Mouse (Mus musculus) heart, embryonic 14.5 days (tissue): ENCODE measurements around the gene Coro1c. TPM values are rescaled to one million over a fixed set of nuclear protein-coding genes. Genes with fewer than 3 reads are reported as not detected.

ENCODE experiments used
- ATAC-seq: fragments of 200-750 bp; cut with Nextera tagmentation; 2 replicates; pipeline ENCODE4 v1.8.0; 2017; ENCODE audit warnings: low read depth, moderate TSS enrichment; ENCODE audit not compliant: insufficient number of reproducible peaks, insufficient read depth, low FRiP score
- H3K27ac ChIP-seq, 2 experiments: fragments of 200-500 bp in 1 of 2; fragments of 300-500 bp in 1 of 2; sonication (generic) in 1 of 2; replicated peaks in 1 of 2; 2 replicates each; pipeline ENCODE4 v1.5.1; 2012 to 2014; ENCODE audit warnings: low read depth in 2 of 2, low read length in 2 of 2, control low read depth in 1 of 2, mild to moderate bottlenecking in 1 of 2, mixed read lengths in 1 of 2; ENCODE audit not compliant: control insufficient read depth in 1 of 2, insufficient read depth in 1 of 2
- H3K27me3 ChIP-seq: fragments of 300-500 bp; sonication (generic); 2 replicates; pipeline ENCODE4 v1.6.1; 2014; ENCODE audit warnings: mild to moderate bottlenecking, low read length, control low read depth; ENCODE audit not compliant: control insufficient read depth, insufficient read depth
- H3K36me3 ChIP-seq: fragments of 300-500 bp; sonication (generic); 2 replicates; pipeline ENCODE4 v1.6.1; 2014; ENCODE audit warnings: mild to moderate bottlenecking, control low read depth, low read length, mixed read lengths; ENCODE audit not compliant: control insufficient read depth, insufficient read depth
- H3K4me1 ChIP-seq, 2 experiments: fragments of 200-500 bp in 1 of 2; fragments of 300-500 bp in 1 of 2; sonication (generic) in 1 of 2; 2 replicates each; pipeline ENCODE4 v1.6.1; 2012 to 2014; ENCODE audit warnings: low read length in 2 of 2, control low read depth in 1 of 2, mixed read lengths in 1 of 2; ENCODE audit not compliant: control insufficient read depth in 2 of 2, insufficient read depth in 2 of 2
- H3K4me2 ChIP-seq: fragments of 300-500 bp; sonication (generic); 2 replicates; pipeline ENCODE4 v1.6.1; 2014; ENCODE audit warnings: mild to moderate bottlenecking, low read length
- H3K4me3 ChIP-seq, 2 experiments: fragments of 200-500 bp in 1 of 2; fragments of 300-500 bp in 1 of 2; sonication (generic) in 1 of 2; 2 replicates each; pipeline ENCODE4 v1.5.1; 2012 to 2014; ENCODE audit warnings: low read length in 2 of 2, mild to moderate bottlenecking in 2 of 2, control low read depth in 1 of 2, low read depth in 1 of 2, moderate library complexity in 1 of 2; ENCODE audit not compliant: control insufficient read depth in 1 of 2, insufficient read depth in 1 of 2
- H3K9ac ChIP-seq: fragments of 300-500 bp; sonication (generic); 2 replicates; pipeline ENCODE4 v1.6.1; 2014; ENCODE audit warnings: mild to moderate bottlenecking, low read length
- H3K9me3 ChIP-seq: fragments of 300-500 bp; sonication (generic); 2 replicates; pipeline ENCODE4 v1.6.1; 2016; ENCODE audit warnings: low read length, control low read depth; ENCODE audit not compliant: control insufficient read depth
- WGBS: fragments of 180-500 bp; shearing (Covaris S2); extraction: QIAGEN DNeasy Blood & Tissue Kit; methylation state at CpG from one replicate; pipeline ENCODE4 v1.1.7; 2014; 5-methylcytosine and 5-hydroxymethylcytosine counted together
- polyA plus RNA-seq: library from polyadenylated mRNA; unstranded; fragments of >200 nt; fragmentation: Nextera tagmentation; extraction: Ambion mirVana; gene quantifications from 2 replicates; pipeline ENCODE4 v1.2.1, GENCODE M21; 2014

The Coro1c gene
- polyA plus RNA-seq, 1 experiment from 2014 or later = 84.9 TPM

GRCm38 (mm10) chr5:113863994-113864393 lies 44.6 kb downstream of the Coro1c start:
- Histone ChIP-seq H3K27ac (no peak overlapping the region), H3K4me3 (no peak overlapping the region), H3K4me1 (peaks cover 18 to 25% of the 10 kb centered on the region in 2 experiments), H3K9ac (no peak overlapping the region), H3K27me3 (no peaks in the 10 kb centered on the region), H3K4me2 (no peak overlapping the region), H3K9me3 (no peaks in the 10 kb centered on the region), H3K36me3 (peaks cover 38% of the 10 kb centered on the region)
- 94% methylated on average over 12 of the region's 12 CpGs for WGBS
- ATAC-seq = no peak

GRCm38 (mm10) chr5:113862418-113862817 lies 46.1 kb downstream of the Coro1c start:
- peaks cover 20 to 28% of the 10 kb centered on the region in 2 experiments for H3K4me1 ChIP-seq
- no peak for ATAC-seq
- H3K4me3 ChIP-seq = no peak overlapping the region
- H3K27me3 ChIP-seq = no peaks in the 10 kb centered on the region
- H3K36me3 ChIP-seq = peaks cover 42% of the 10 kb centered on the region
- no peaks in the 10 kb centered on the region for H3K9me3 ChIP-seq
- H3K9ac ChIP-seq = no peak overlapping the region
- H3K4me2 ChIP-seq = no peak overlapping the region
- H3K27ac ChIP-seq = no peak overlapping the region
- WGBS = 94% methylated on average over 4 of the region's 4 CpGs

GRCm38 (mm10) chr5:113861294-113861693 lies 47.3 kb downstream of the Coro1c start:
- Histone ChIP-seq H3K36me3 (peaks cover 52% of the 10 kb centered on the region), H3K4me1 (peaks cover 28 to 36% of the 10 kb centered on the region in 2 experiments), H3K27ac (no peak overlapping the region), H3K4me2 (no peak overlapping the region), H3K9me3 (no peaks in the 10 kb centered on the region), H3K9ac (no peak overlapping the region), H3K27me3 (no peaks in the 10 kb centered on the region), H3K4me3 (no peak overlapping the region)
- WGBS = 95% methylated on average over 8 of the region's 8 CpGs
- ATAC-seq = no peak

DNA sequence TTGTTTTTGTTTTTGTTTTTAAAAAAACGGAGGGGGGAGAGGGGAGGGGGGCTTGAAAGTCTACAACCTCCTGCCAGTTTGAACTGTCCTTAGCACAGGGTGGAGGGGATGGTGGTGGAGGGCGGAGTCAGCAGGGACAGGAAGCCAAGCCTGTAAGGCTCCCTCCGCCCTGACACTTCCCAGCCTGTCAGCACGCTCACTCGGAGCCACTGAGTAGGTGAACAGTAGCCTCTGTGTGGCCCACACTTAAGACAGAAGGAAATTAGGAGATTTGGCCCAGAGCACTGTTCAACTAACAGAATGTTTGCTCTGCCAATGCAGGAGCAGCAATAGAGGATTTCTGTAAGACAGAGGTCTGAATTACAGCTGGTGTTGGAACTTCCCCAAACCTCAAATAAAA lies 49.6 kb downstream of the Coro1c start:
- H3K9me3 ChIP-seq = no peaks in the 10 kb centered on the region
- peak overlapping the region; percentile 1 for H3K9ac ChIP-seq
- peak overlapping the region; percentile 7; the same call in 1 of the 2 replicates for H3K4me2 ChIP-seq
- ATAC-seq = no peak
- peaks cover 42% of the 10 kb centered on the region for H3K36me3 ChIP-seq
- H3K27me3 ChIP-seq = no peaks in the 10 kb centered on the region
- 17% methylated on average over 5 of the region's 5 CpGs for WGBS
- H3K4me1 ChIP-seq = peaks cover 45 to 58% of the 10 kb centered on the region in 2 experiments
- H3K4me3 ChIP-seq = no peak overlapping the region
- H3K27ac ChIP-seq = peak overlapping the region; percentile 68 to 95

GRCm38 (mm10) chr5:113858550-113858949 lies 50.0 kb downstream of the Coro1c start:
- WGBS = 63% methylated on average over 10 of the region's 10 CpGs
- no peaks in the 10 kb centered on the region for H3K27me3 ChIP-seq
- peaks cover 48 to 60% of the 10 kb centered on the region in 2 experiments for H3K4me1 ChIP-seq
- no peaks in the 10 kb centered on the region for H3K9me3 ChIP-seq
- ATAC-seq = no peak
- H3K27ac ChIP-seq = peak overlapping the region; percentile 68 to 95
- H3K4me3 ChIP-seq = no peak overlapping the region
- H3K4me2 ChIP-seq = peak overlapping the region; percentile 7; the same call in 1 of the 2 replicates
- peak overlapping the region; percentile 1 for H3K9ac ChIP-seq
- H3K36me3 ChIP-seq = peaks cover 38% of the 10 kb centered on the region

DNA sequence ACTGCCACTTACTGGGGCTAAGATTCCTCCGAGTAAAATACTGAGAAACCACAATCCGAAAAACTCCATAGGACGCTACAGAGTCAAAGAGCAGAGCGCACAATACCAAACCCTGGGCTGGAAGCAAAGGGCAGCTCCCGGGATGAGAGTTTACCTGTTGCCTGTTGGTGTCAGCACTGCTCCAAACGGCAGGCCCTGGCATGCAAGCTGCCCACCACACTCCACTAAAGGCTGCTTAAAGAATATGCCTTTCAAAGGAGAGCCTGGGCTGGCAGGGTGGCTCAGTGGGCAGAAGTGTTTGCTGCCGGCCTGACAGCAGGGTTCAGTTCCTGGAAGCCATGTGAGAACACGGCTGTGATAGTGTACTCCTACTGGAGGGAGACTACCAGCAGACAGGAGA lies 50.9 kb downstream of the Coro1c start:
- no peak overlapping the region for H3K4me3 ChIP-seq
- no peaks in the 10 kb centered on the region for H3K9me3 ChIP-seq
- H3K27me3 ChIP-seq = no peaks in the 10 kb centered on the region
- ATAC-seq = no peak
- H3K4me1 ChIP-seq = peaks cover 52 to 65% of the 10 kb centered on the region in 2 experiments
- WGBS = 51% methylated on average over 8 of the region's 8 CpGs
- H3K27ac ChIP-seq = peak overlapping the region; percentile 35 to 95; a peak in 3 of 4 replicates
- H3K9ac ChIP-seq = peak overlapping the region; percentile 68; the same call in 1 of the 2 replicates
- H3K36me3 ChIP-seq = peaks cover 33% of the 10 kb centered on the region
- no peak overlapping the region for H3K4me2 ChIP-seq

GRCm38 (mm10) chr5:113856631-113857030 lies 51.9 kb downstream of the Coro1c start:
- ATAC-seq = no peak
- peak overlapping the region; percentile 68 for H3K9ac ChIP-seq
- no peak overlapping the region for H3K4me3 ChIP-seq
- H3K9me3 ChIP-seq = no peaks in the 10 kb centered on the region
- peaks cover 52 to 65% of the 10 kb centered on the region in 2 experiments for H3K4me1 ChIP-seq
- peak overlapping the region; percentile 95 for H3K27ac ChIP-seq
- no peaks in the 10 kb centered on the region for H3K27me3 ChIP-seq
- WGBS = 58% methylated on average over 7 of the region's 7 CpGs
- no peak overlapping the region for H3K4me2 ChIP-seq
- peaks cover 33% of the 10 kb centered on the region for H3K36me3 ChIP-seq

DNA sequence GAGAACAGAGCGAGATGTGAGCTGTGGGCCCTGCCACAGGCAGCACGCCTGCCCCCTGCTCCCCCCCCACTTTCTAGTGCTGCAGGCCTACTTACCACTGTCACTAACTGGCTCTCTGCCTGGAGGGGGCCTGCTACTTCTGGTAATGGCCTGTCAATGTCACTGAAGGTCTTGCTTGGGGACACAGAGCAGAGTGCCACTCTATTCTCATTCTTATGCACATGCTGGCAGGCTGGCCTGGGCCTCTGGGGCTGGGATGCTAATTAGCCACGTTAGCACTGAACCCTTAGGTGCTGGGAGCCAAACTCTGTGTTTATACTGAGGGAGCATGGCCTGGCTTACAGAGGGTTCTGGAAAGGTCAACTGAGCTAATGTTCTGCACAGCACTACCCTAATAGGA lies 52.9 kb downstream of the Coro1c start:
- Histone ChIP-seq H3K9me3 (no peaks in the 10 kb centered on the region), H3K4me2 (0 out of 2 replicates have a peak overlapping the region, but pooled peaks have one; percentile 12), H3K27me3 (no peaks in the 10 kb centered on the region), H3K36me3 (peaks cover 34% of the 10 kb centered on the region), H3K4me3 (no peak overlapping the region), H3K9ac (peak overlapping the region; percentile 68), H3K27ac (peak overlapping the region; percentile 95), H3K4me1 (peaks cover 52 to 70% of the 10 kb centered on the region in 2 experiments)
- ATAC-seq = peak; percentile 76
- 17% methylated on average over 3 of the region's 3 CpGs for WGBS
